Mouse (Mus musculus) embryonic facial prominence, embryonic 11.5 days (tissue): ENCODE data around the gene Neurl2. TPM values are rescaled to one million over a fixed set of nuclear protein-coding genes. Genes with fewer than 3 reads are reported as not detected.
A peak's percentile ranks its signal among the peaks of the same experiment; 100 is the strongest.

Experiments
- ATAC-seq: fragments of 200-750 bp; cut with Nextera tagmentation; replicated peaks from 2 replicates; pipeline ENCODE4 v1.8.0; 2017; ENCODE audit warnings: low read depth; ENCODE audit not compliant: insufficient number of reproducible peaks, low FRiP score, low TSS enrichment
- DNase-seq: peaks from one replicate; pipeline ENCODE4 v3.0.0-alpha.2; 2015; ENCODE audit warnings: low spot score
- H3K27ac ChIP-seq: fragments of 300-500 bp; sonication (generic); replicated peaks from 2 replicates; pipeline ENCODE4 v1.5.1; 2014; ENCODE audit warnings: mild to moderate bottlenecking, low read depth, low read length, control low read depth
- H3K27me3 ChIP-seq: fragments of 300-500 bp; sonication (generic); 2 replicates; pipeline ENCODE4 v1.6.1; 2014; ENCODE audit warnings: mild to moderate bottlenecking, low read length, moderate library complexity, mixed read lengths; ENCODE audit not compliant: control insufficient read depth, insufficient read depth
- H3K36me3 ChIP-seq: fragments of 300-500 bp; sonication (generic); replicated peaks from 2 replicates; pipeline ENCODE4 v1.6.1; 2014; ENCODE audit warnings: low read depth, mild to moderate bottlenecking, low read length, moderate library complexity, mixed read lengths; ENCODE audit not compliant: control insufficient read depth, insufficient read depth
- H3K4me1 ChIP-seq: fragments of 300-500 bp; sonication (generic); 2 replicates; pipeline ENCODE4 v1.6.1; 2014; ENCODE audit warnings: low read length, mixed read lengths; ENCODE audit not compliant: control insufficient read depth, insufficient read depth
- H3K4me2 ChIP-seq: fragments of 300-500 bp; sonication (generic); 2 replicates; pipeline ENCODE4 v1.6.1; 2014; ENCODE audit warnings: low read depth, mild to moderate bottlenecking, control low read depth, low read length, moderate library complexity
- H3K4me3 ChIP-seq: fragments of 300-500 bp; sonication (generic); 2 replicates; pipeline ENCODE4 v1.5.1; 2014; ENCODE audit warnings: low read depth, low read length, control low read depth
- H3K9ac ChIP-seq: fragments of 300-500 bp; sonication (generic); replicated peaks from 2 replicates; pipeline ENCODE4 v1.6.1; 2014; ENCODE audit warnings: mild to moderate bottlenecking, control low read depth, low read length
- H3K9me3 ChIP-seq: fragments of 300-500 bp; sonication (generic); replicated peaks from 2 replicates; pipeline ENCODE4 v1.6.1; 2016; ENCODE audit warnings: mild to moderate bottlenecking, low read length, inconsistent platforms, mixed read lengths; ENCODE audit not compliant: control insufficient read depth
- WGBS: fragments of 180-500 bp; shearing (Covaris S2); extraction: QIAGEN DNeasy Blood & Tissue Kit; methylation state at CpG from one replicate; pipeline ENCODE4 v1.1.7; 2014; 5-methylcytosine and 5-hydroxymethylcytosine counted together
- polyA plus RNA-seq: library from polyadenylated mRNA; unstranded; fragments of >200 nt; fragmentation: Nextera tagmentation; extraction: Ambion mirVana; gene quantifications from 2 replicates; pipeline ENCODE4 v1.2.1, GENCODE M21; 2014

Gene Neurl2
- polyA plus RNA-seq, 1 experiment from 2014 or later, result 3.0 TPM

DNA sequence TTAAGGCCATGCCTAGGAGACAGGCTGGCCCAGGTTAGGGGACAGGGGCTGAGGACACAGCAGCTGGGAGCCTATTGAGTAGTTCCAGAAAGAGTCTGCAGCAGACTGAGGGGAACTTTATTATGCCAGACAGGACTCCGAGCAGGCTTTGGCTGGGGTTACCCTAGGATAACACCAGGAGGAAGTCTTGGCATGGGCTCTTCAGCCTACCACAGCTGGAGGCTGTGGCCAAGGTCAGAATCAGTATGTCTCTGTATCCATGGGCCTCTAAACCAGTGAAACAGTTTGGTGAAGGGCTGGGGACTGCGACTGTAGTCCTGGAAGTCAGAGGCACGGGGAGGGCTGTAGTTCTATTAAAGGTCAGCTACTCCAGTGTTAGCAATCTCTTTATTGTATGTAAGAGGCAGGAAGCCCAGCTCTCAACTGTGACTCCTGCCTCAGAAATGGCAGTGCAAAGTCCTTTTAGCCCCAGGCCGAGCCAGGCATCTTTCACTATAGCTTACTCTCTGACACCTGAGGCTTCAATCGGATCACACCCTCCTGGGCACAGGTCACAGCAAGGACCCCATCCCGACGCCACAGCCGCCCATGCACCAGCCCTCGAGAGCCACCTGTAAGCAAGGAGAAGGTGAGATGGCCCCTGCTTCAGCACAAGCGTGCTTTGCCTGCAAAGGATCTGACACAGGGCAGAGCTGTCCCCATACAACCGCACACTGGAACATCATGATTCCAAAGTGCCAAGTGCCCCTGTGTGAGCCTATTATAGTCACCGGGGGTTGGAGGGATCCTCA, 40.7 kb downstream of the Neurl2 start:
- Histone ChIP-seq H3K27ac (no peak overlapping the region), H3K36me3 (peaks cover 4% of the 10 kb centered on the region), H3K27me3 (no peaks in the 10 kb centered on the region), H3K4me3 (no peak overlapping the region), H3K9ac (no peak overlapping the region), H3K9me3 (no peaks in the 10 kb centered on the region), H3K4me1 (no peaks in the 10 kb centered on the region), H3K4me2 (no peak overlapping the region)
- 88% methylated on average over 12 of the region's 12 CpGs for WGBS
- DNase-seq, result no peak
- ATAC-seq, result no peak; the same call in 1 of the 2 replicates

DNA sequence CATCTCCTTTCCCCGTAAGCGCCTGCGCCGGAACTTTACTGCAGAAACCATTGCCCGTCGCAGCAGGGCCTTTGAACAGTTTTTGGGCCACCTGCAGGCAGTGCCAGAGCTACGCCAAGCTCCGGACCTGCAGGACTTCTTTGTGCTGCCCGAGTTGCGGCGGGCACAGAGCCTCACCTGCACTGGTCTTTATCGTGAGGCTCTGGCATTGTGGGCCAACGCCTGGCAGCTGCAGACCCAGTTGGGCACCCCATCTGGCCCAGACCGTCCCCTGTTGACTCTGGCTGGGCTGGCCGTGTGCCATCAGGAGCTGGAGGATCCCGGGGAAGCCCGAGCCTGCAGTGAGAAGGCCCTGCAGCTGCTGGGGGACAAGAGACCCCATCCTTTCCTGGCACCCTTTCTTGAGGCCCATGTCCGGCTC, 41.4 kb downstream of the Neurl2 start:
- Histone ChIP-seq H3K4me3 (no peak overlapping the region), H3K36me3 (peaks cover 4% of the 10 kb centered on the region), H3K4me2 (no peak overlapping the region), H3K4me1 (no peaks in the 10 kb centered on the region), H3K27me3 (no peaks in the 10 kb centered on the region), H3K9ac (no peak overlapping the region), H3K9me3 (no peaks in the 10 kb centered on the region), H3K27ac (no peak overlapping the region)
- ATAC-seq (no peak), DNase-seq (no peak)
- WGBS, result 93% methylated on average over 18 of the region's 18 CpGs

DNA sequence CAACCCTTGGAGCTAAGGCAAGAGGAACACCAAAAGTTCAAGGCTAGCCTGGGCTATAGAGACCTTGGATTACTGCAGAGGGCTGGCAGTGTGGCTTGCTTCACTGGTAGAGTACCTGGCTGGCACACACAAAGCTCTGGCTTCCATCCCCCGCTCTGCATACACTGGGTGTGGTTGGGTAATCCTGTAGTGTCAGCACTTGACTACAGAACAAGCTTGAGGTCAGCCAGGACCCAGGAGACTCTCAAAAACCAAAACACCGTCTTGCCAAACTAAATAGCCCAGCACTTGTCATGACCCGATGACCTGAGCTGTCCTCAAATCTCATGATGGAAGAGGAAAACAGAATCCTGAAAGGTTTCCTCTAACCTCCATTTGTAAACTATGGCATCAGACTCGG, 42.8 kb downstream of the Neurl2 start:
- Histone ChIP-seq H3K4me2 (no peak overlapping the region), H3K36me3 (peaks cover 4% of the 10 kb centered on the region), H3K9ac (no peak overlapping the region), H3K27ac (no peak overlapping the region), H3K4me1 (no peaks in the 10 kb centered on the region), H3K4me3 (no peak overlapping the region), H3K27me3 (no peaks in the 10 kb centered on the region), H3K9me3 (no peaks in the 10 kb centered on the region)
- DNase-seq (no peak), ATAC-seq (no peak)
- WGBS, result 78% methylated on average over 4 of the region's 4 CpGs

DNA sequence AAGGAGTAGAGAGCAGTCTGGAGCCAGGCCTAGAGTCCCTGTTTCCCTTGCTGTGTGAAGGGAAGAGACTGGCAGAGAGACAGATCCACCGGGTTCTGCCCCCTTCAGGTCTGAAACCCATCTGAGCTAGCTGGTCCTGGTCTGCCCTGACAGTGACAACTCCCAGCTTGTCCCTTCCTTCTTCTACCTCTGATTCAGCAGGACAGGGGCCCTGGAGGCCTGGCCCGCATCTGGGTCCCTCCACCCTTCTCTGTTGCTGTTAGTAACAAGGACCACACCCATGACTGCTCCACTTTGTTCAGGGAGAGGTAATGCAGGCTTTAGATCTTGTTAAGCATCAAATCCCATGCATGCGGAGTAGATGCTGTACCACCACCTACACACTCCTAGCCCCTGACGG, 44.8 kb downstream of the Neurl2 start:
- H3K36me3 ChIP-seq, result no peaks in the 10 kb centered on the region; the same call in 1 of the 2 replicates
- H3K4me1 ChIP-seq, result no peaks in the 10 kb centered on the region
- no peak overlapping the region for H3K4me3 ChIP-seq
- H3K4me2 ChIP-seq, result no peak overlapping the region
- ATAC-seq (no peak), DNase-seq (no peak)
- 70% methylated on average over 4 of the region's 4 CpGs for WGBS
- H3K27ac ChIP-seq, result no peak overlapping the region
- no peak overlapping the region for H3K9ac ChIP-seq
- no peaks in the 10 kb centered on the region for H3K27me3 ChIP-seq
- H3K9me3 ChIP-seq, result no peaks in the 10 kb centered on the region

DNA sequence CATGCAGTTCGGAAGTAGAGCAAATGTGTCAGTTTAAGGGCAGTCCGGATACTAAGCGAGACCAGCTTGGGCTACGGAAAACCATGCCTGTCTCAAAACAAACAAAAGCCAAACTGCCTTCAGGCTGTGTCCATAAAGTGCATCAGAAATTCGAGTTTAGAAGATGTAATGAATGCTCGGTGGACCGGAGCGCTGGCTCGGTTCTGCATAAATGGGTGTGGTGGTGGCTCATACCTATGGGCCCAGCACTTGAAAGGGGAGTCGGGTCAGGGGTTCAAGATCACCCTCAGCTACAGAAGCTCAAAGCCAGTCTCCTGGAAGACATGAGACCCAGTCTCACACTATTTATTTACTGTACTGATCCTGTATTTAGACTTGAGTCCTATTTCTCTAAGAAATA, 45.5 kb downstream of the Neurl2 start:
- Histone ChIP-seq H3K9me3 (no peaks in the 10 kb centered on the region), H3K4me2 (no peak overlapping the region), H3K27me3 (no peaks in the 10 kb centered on the region), H3K4me3 (no peak overlapping the region), H3K27ac (no peak overlapping the region), H3K9ac (no peak overlapping the region), H3K36me3 (no peaks in the 10 kb centered on the region; the same call in 1 of the 2 replicates), H3K4me1 (no peaks in the 10 kb centered on the region)
- DNase-seq (no peak), ATAC-seq (no peak)
- WGBS, result 73% methylated on average over 10 of the region's 10 CpGs

DNA sequence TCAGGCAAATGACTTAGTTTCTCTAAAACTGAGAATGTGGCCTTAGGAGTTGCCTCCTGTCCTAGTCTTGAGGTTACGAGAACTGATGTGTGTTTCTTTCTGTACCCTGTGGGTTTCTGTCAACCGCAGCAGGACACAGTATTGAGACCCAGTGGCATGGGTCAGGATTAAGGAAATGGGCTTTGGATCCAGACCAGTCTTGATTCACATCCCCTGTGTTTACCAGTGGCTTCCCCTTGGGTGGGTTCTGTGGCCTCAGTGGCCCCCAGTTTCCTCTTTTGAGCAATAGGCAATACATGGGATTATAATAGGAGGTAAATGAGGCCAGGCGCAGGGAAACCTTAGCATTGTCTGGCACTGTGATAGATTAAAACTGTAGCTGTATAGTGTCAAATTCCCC, 46.2 kb downstream of the Neurl2 start:
- H3K4me3 ChIP-seq, result no peak overlapping the region
- no peak overlapping the region for H3K9ac ChIP-seq
- ATAC-seq (no peak), DNase-seq (no peak)
- 77% methylated on average over 3 of the region's 3 CpGs for WGBS
- H3K27me3 ChIP-seq, result no peaks in the 10 kb centered on the region
- no peak overlapping the region; the same call in 1 of the 2 replicates for H3K4me2 ChIP-seq
- no peaks in the 10 kb centered on the region; the same call in 1 of the 2 replicates for H3K36me3 ChIP-seq
- H3K27ac ChIP-seq, result no peak overlapping the region
- no peaks in the 10 kb centered on the region for H3K4me1 ChIP-seq
- no peaks in the 10 kb centered on the region for H3K9me3 ChIP-seq

DNA sequence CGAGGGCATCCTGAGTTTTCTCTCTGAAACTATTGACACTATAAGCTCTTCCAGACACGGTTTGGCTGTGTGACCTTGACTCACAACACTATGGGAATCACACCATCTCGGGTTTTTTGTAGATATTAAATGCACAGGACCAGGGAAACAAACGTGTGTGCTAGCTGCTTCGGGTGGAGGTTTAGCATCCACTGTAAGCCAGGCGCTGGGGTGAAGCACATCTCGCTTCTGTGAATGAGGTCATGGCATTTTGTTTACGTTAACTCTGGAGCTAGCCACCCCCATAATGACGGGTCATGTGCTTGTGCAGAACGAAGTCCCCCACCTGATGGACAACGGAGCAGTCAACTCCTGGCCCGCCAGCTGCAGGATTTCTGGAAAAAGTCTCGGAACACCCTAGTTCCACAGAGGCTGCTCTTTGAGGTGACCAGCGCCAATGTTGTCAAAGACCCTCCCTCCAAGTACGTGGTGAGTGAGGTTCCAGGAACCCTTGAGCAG, 46.8 kb downstream of the Neurl2 start:
- H3K4me1 ChIP-seq, result no peaks in the 10 kb centered on the region
- 7% methylated on average over 15 of the region's 15 CpGs for WGBS
- H3K9me3 ChIP-seq, result no peaks in the 10 kb centered on the region
- H3K4me3 ChIP-seq, result peak overlapping the region; percentile 66
- H3K36me3 ChIP-seq, result no peaks in the 10 kb centered on the region
- no peaks in the 10 kb centered on the region for H3K27me3 ChIP-seq
- H3K27ac ChIP-seq, result no peak overlapping the region
- DNase-seq (peak; percentile 26), ATAC-seq (no peak)
- peak overlapping the region; percentile 75 for H3K9ac ChIP-seq
- peak overlapping the region; percentile 98 for H3K4me2 ChIP-seq
